Mouse (Mus musculus) WW6 (cell line): ENCODE results near the gene Pno1.
"Not testable (repeated sequence)": the region's sequence is repeated elsewhere in the genome, so short reads cannot be mapped to it uniquely, and the experiment has no call there.

ENCODE experiments used
- DNase-seq: peaks from one replicate; pipeline ENCODE4 v3.0.0-alpha.2; 2013; ENCODE audit warnings: low read depth, low spot score

Pno1 gene

DNA sequence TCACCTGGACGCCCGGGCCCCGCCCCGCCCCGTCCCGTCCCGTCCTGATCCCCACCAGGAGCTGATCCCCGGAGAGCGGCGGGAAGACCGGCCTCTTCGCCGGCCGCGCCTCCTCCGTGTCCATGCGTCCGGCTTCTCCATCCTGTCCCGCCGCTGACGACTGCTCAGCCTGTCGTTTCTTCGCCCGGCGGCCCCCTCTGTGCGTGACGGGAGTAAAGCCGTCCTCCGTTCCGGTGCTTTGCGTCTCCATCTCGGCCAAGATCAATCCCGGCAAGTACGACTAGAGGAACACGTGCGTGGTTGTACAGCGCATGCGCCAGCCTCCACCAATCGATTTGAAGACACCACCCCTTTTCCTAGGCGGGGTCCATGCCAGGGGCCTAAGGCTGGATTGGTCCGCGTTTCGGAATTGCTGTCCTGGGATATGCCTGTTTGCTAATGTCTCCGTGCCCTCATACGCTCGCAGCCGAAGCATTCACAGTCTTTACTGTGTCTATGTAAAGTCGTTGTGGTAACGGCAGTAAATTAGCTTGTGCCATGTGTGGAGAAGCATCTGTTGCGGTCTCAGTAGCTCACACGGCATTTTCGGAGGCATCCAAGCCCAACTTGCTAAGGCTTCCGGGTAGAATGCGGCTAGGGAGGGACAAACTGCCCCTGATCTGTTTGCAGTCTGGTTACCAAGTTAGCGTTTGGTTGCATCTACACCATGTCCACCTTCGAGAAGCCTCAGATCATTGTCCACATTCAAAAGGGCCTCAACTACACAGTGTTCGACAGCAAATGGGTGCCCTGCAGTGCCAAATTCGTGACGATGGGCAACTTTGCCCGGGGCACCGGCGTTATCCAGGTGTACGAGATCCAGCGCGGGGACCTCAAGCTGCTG lies at the start of gene Pno1:
Pno1 (minus strand) TSS at position 311 of the 883 bp plus-strand sequence.
- peak; percentile 98 for DNase-seq

DNA sequence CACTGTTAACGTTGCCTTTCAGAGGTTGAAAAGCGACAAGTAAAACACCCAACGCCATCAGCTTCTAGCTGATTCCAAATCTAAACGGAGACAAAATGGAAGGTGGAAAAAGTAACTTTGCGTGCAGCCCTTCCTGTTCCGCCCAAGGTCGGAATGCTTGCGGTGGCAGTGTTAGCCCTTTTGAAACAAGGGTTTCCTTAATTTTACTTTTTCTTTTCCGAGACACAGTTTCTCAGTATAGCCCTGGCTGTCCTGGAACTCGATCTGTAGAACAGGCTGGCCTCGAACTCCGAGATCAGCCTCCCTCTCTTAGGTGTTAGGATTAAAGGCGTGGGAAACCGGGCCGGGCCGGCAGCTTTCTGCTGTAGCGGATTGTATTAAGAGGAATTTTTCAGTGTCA lies 46.5 kb upstream of the Pno1 start:
- DNase-seq, result no peak

DNA sequence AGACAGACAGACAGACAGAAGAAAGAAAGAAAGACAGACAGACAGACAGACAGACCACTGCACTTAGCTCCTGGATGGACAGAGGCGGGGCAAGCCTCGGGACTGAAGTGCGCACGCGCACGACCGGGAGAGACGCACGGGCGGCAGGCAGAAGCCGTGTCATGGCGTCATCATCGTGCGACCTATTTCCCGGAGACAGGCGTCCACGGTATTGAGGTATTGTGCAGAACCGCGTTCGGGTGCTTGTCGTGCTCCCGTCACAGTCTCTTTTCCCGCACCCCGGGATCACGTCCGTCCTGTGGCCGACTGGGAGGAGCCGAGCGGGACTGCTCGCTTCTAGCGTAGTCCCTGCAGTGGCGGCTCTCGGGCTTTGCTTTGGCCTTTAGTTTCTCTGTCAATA lies 46.1 kb upstream of the Pno1 start, which contains the start of gene C1d:
C1d (plus strand) TSS at position 137 of the 400 bp plus-strand sequence.
- peak; percentile 94 for DNase-seq

DNA sequence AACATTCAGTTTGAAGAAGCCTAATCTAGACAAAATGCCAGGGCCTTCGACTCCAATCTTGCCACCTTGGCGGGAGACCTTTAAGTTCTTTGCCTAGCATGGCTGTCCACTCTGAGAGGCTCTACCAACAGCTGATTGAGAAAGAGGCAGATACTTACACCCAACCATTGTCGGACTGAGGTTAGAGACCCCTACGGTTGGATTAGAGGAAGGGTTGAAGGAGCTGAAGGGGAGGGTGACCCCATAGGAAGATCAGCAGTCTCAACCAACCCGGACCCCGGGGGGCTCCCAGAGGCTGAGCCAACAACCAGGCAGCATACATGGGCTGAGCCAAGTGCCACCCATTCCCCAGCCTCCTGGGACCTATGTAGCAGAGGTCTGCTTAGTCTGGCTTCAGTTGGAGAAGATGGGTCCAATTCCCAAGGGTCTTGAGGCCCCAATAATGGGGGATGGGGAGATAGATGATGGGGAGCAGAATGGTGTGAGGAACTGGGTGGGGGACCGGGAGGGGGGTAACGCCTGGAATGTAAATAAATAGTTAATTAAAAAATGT lies 45.5 kb upstream of the Pno1 start:
- DNase-seq, result peak; percentile 4

DNA sequence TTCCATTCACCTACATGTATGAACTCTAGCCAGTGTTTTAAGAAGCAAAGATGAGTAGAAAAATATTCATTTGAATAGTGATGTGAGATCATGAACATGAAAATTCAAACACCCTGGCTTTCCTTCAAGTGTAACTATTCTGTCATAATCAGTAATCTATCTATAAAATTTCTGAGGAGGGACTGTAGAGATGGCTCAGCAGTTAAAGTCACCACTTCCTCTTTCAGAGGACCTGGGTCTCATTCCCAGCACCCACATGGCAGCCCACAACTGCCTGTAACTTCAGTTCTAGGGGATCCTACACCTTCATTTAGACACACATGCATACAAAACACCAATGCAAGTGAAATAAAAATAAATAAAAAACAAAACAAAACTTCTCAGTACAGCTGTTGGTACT lies 37.3 kb upstream of the Pno1 start:
- DNase-seq, result no peak

DNA sequence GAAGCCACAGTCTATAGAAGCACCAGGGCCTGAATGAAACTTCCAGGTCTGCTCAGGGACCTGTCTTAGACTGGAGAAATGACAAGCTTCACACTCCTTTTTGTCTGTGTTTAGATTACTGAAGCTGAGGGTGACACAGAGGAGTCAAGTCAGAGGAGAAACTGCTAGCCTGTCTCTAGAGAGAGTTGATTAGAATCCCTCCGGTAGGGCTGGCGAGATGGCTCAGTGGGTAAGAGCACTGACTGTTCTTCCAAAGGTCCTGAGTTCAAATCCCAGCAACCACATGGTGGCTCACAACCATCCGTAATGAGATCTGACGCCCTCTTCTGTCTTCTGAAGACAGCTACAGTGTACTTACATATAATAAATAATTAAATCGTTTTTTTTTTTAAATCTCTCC lies 27.2 kb upstream of the Pno1 start:
- not testable (repeated sequence) for DNase-seq

DNA sequence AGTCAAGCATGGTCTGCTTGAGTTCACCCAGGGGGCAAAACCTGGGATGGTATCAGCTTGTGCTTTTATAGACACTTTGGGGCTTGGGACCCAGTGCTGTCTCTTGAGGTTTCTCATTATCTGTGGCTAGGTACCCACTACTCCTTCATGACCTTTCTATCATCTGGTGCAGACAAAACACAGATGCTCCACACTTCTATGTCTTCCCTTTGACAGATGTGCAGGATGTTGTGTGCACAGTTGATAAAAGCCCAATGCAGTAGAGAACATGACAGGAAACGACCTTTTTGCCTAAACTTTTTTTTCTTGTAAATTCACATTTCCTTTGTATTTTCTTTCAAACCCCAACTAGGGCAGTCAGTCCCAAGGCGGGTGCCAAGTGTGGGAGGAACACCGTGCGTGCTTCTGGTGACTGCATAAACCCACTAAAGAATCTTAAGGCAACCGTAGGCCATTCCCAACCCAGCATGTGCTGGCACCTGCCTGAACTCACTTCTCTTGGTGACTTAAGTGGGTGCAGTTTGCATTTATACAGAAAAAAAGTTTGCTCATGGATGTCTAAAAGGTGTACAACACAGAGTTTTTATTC lies 25.2 kb upstream of the Pno1 start:
- no peak for DNase-seq

DNA sequence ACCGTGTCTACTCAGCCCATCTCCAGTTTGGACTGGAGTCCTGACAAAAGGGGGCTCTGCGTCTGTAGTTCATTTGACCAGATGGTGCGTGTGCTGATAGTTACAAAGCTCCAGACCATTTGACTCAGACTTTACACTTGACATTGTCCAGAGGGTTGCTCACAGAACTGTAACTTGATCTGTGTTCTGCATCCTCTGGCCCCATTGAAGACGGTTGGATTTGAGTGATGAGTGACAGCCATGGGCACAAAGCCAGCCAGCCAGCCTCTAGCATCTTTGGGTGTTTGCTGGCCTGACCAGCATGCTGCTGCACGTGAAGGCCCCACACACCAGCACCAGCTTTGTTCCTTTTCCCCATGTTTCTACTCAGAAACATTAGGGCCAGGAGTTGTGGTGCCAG lies 21.4 kb upstream of the Pno1 start:
- no peak for DNase-seq

DNA sequence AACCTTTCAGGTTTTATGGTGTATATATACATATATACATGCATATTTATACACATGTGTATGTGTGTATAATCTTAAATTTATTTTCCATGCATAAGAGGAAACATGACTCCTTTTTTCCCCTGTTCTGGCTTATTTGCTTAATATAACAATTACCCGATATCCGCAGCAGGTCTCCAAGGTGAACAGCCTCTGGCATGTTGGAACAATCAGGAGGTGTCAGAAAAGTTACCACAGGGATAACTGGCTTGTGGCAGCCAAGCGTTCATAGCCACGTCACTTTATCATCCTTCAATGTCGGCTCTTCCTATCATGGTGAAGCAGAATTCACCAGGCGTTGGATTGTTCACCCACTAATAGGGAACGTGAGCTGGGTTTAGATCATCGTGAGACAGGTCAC lies 9.8 kb upstream of the Pno1 start:
- DNase-seq, result no peak

DNA sequence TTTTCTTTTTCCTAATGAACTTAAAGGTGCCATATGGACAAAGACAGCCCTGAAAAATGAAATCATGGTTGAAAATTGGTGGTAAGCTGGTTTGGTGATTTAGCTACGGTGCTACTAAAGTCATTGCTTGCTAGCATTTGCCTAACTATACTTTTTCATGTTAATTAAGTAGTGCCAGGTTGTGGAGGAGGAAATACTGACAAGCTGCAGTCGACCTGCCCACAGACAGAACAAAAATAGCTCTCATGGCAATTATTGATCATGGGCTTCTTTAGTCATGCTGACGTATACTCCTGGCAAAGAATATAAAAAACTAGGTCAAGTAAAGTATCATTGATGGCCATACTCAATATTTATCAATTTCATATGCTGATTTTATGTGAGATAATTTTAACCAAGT lies 4.1 kb upstream of the Pno1 start:
- no peak for DNase-seq

DNA sequence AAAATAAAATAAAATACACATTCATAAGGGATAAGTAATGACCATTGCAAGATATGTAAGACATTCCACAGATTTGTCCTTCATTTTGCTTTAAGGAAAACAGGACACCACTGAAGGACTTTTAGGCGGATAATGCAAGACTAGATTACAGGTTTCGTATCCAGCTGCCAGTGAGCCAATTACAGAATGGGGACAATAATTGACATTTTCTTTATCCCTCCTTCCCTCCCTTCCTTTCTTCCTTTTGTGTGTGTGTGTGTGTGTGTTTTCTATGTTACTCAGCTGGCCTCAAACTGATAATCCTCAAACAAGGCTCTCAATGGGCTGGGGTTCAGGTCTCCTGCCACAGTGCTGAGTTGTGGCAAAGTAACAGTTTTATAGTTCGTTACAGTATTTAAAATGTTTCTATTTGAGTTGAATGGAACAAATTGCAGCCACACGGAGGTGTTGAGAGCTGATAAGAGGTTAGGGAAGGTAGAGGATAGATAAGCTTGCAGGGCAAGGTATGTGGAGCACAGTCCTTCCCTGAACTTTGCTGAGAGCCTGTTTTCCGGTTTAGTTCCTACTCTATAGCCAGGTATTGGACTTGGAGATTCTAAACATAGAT lies 1.6 kb upstream of the Pno1 start:
- no peak for DNase-seq

DNA sequence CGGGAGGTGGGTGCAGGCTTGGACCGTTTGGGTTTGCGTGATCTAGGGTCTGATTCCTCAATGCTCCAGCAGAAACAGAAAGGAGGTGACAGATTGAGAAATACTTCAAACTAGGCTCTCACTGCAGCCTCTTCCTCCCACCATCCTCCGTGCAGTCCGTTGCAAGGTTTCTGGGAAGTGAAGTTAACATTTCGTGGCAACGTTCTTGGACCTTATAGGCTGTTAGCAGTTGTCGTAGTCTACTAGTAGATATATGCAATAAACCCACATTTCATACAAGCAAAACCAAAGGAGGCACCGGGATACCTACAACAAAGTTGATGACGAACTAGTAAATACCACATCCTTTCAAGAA lies 750 bp upstream of the Pno1 start:
- no peak for DNase-seq

DNA sequence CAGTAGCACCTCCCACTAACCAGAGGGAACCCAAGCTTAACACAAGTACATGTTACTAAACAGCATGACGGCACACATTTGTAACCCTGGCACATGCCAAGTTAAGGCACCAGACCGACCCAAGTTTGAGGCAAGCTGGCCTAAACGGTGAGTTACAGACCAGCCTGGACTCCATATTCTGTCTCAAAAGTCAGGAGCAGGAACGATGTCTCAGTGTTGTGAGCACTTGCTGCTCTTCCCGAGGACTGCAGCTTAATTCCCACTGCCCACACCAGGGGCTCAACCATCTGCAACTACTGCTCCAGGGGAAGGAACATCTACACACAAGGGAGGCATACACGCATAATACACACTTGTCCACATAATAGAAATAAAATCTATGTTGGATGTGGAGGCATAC lies 8.9 kb downstream of the Pno1 start:
- DNase-seq, result no peak

DNA sequence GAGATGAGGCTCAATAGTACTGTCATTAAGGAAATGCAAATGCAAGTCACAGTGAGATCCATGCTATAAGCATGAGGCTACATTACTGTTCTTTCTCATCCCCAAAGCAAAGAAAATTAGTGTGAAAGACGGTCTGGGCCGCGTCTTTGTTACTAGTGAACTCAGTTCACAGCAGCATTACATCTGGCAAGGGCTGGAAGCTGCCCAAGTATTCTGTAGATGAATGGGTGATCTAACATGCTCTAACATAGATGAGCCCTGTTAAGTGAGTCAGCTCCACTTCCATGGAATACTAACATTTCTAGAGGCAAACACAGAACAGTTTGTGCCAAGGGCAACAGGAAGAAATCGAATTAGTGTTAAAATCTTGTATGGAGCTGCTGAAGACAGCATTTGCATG lies 10.4 kb downstream of the Pno1 start:
- DNase-seq, result no peak

DNA sequence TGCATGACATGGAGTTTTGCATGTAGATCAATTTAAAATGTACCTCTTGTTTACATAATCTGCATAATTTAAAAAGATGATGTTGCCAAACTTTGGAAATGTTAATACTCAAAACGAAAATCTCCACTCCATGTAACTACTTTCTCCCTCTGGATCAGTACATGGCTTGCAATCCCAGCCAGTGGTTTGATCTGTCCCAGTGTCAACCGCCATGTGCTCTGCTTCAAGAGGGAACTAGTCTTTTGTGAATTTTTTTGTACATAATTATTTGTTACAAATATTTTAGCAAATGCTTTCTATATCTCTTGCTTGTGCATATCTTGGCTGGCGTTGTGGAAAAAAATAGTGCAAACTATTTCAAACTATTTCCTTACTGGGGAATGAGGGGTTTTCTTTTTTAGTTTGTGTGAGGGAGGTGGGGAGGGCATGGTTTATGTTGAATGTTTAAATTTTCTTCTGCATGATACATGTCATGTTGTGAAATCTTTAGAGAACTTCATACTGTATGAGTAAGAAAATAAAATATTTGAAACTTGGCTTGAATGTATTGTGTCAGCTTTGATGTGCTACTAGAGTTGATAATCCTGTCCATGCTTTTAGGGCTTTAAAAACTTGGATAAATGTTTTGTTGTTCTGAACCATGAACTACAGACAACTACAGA lies 11.4 kb downstream of the Pno1 start:
- no peak for DNase-seq

DNA sequence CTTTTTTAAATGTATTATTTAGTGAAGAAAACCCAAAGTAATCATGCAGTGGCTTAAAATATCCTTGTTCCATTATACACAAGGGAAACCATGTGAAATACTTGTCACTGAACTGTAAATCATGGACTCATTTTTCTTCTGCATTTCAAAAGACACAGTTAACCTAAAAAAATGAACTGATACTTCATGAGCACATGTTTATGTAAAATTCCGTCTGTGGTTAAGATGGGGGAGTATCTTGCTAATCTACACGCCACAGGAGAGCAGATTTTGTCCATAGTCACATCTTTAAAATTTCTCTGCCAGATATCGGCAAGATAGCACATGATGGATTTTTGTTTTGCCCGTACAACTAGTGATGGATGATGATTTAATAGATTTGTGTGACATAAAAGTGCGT lies 12.2 kb downstream of the Pno1 start:
- DNase-seq, result no peak

DNA sequence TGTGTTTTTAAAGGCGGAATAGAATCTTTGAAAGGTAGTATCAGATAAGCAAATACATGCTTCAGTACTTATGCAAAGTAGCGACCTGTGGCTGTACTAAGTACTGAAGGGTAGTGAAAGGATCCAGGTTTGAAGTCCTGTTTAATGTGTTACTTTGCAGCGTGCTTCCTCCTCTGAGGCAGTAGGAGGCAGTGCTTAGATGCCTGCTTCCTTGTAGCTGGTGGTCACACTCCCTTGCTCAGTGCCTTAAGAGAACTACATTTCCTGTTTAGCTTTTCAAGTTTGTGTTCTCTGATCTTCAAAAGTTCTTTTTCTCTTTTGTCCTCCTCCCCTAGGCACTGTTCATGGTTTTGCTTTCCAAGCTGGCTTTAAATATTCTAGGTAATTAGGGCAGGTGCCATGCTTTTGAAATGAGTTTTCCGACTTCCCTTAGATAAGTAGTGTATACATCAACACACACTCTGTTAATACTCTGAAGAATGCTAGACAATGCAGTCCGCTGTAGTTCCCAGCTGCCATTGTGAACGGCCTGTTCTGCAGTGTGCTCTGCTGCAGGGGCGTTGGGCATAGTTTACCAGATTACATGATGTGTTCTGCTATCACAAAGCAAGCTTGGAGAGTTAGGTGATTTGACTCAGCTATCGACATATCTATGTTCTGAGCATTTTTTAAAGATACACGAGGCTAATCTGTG lies 19.1 kb downstream of the Pno1 start:
- peak; percentile 26 for DNase-seq

DNA sequence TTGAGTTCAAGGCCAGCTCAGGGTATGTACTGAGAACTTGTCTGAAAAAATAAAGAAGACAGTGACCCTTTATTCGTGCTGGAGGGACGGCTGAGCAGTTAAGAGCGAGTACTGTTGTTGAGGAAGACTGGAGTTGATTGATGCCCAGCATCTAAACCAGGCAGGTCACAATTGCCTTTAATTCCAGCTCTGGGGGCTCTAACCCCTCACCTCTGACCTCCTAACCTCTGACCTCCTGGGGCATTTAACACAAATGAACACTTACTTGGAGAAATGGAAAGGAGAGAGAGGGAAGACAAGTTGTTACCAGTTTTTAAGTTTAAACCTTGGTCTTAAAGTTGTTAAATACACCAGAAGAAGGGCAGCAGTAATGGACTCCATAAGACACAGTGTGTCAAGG lies 22.6 kb downstream of the Pno1 start:
- no peak for DNase-seq

DNA sequence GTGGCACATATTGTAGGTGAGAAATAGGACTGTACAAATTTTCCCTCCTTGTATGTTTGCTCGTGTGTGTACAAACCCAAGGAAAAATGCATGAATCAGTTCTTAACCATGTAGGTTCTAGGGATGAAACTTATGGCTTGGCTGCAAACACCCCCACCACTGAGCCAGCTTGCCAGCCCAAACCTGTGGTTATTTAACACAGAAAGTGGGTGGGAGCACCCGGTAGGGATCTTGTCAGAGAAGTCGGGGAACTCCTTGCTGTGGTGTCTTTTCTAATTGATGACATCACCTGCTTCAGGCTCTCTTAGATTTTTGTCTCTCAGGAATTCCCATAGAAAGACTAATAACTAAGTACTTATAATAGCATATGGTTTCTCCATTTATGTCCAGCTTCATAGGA lies 23.7 kb downstream of the Pno1 start:
- DNase-seq, result no peak

DNA sequence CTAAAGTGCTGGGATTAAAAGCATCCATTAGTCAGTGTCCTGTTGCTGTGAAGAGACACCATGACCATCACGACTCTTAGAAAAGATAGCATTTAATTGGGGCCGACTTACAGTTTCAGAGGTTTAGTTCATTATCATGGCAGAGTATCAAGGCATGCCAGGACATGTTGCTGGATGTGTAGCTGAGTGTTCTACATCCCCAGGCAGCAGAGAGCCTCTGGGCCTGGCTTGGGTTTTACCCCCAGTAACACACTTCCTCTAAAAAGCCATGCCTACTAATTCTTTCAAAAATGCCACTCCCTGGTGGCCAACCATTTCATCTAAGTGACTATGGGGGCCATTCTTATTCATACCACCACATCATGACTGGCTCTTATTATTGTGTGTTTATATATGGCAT lies 28.2 kb downstream of the Pno1 start:
- DNase-seq, result no peak

DNA sequence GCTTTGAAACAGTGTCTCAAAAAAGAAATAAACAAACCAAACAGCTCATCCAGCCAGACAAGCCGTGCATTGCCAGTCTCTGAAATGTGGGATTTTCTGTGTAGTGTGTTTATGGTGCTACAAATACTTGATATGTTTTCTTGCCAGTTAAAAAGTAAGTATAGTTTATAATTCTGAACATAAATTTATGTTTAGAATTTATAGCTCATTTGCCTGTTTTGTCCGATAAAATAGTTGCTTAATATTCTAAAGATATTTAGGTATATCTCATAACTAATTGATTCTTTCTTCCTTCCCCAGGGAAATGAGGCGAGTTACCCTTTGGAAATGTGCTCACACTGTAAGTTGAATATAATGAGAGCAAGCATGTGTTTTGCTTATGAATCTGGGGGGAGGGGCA lies 29.6 kb downstream of the Pno1 start, which contains the start of gene Wdr92:
Wdr92 (plus strand) TSS at position 301 of the 400 bp plus-strand sequence.
- DNase-seq, result no peak
